Mouse (Mus musculus): ENCODE data around the gene Hs6st3.
"Not testable (repeated sequence)": the region's sequence is repeated elsewhere in the genome, so short reads cannot be mapped to it uniquely, and the experiment has no call there.

Hs6st3 gene

DNA sequence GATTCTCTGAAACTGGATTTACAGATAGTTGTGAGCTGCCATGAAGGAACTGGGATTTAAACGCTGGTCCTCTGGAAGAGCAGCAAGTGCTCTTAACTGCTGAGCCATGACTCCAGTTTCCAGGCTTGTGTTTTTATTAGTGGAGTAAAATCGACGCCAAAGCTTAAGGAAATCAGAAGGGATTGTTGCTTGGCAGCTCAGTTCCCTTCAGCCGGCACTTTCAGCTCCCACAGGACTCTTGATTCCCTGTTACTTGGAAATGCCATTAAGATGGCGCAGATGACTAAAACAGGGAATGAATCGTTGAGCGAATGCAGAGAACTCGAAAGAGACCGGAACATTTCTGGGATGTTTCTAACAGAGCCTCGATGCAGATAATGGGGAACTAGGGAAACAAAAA, 112.2 kb downstream of the Hs6st3 start:
- no peak for DNase-seq (ENCODE audit: low spot score)

DNA sequence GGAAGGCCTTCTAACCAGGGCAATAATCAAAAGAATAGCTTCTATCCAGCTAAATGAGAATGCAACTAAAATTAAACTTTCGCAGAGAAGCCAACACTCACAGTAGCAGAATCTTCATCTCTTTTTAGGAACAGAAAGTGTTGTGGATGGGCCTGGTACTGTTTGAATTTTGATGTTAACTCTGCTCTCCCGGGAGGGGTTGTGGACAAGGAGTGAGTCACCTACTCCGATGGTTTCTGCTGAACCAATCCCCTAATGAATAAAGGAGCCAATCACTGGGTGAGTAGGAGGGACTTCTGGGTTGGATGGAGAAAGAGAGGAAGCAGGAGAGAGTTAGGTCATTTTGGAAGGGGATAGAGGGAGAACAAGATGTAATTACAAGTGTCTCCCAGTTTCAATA, 117.3 kb downstream of the Hs6st3 start:
- DNase-seq (ENCODE audit: low spot score): no peak

DNA sequence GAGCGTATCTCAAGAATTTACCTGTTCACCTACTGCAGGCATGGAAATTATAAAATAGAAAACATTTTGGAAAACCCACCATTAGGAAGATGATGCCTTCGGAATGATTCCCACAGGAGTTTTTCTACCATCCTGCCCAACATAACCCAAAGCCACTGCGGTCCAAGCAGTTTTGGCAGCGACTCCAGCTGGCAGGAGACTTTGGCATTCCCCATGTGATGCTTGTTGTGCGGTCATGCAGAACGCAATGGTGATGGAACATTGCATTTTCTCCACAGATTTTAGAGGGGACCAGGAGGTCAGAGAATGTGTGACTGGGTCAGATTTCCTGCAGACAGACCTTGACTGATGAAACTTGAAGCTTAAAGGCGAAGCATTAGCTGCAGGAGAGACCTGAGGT, 118.9 kb downstream of the Hs6st3 start:
- no peak for DNase-seq (ENCODE audit: low spot score)

DNA sequence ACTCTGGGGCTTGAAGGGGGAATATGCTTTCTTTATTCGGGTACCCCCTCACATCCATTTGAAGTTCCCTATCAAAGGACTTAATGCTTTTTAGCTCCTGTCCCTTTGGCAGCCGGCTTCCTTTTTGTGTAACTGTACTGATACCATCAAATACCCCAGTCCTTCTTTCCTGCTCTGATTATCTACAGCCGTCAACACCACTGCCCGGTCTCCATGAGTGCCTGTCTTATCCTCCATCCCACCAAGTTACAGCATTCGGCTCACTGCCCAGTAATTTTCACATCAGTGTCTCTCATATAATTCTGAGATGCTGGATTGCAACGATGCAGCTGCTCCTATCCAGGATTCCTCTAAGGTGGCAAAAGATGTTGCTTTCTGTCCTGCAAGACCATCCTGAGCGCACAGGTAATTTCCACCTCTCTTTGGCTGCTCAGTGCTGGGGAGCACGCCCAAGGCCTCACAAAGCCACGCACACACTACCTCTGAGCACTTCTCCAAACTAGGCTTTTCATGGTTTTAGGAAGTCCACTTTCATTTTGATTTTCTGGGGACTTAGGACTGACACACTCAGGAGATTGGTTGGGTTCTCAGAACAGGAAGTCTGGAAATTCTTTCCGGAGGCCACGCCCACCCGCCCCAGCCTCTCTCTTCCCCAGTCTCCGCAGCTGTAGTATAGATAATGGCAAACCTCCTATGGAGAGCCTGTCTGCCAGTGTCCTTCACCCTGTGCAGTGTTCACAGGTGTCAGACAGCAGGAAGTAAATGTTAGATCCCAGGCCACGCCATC, 122.2 kb downstream of the Hs6st3 start:
- peak; percentile 36 for DNase-seq (ENCODE audit: low spot score)

DNA sequence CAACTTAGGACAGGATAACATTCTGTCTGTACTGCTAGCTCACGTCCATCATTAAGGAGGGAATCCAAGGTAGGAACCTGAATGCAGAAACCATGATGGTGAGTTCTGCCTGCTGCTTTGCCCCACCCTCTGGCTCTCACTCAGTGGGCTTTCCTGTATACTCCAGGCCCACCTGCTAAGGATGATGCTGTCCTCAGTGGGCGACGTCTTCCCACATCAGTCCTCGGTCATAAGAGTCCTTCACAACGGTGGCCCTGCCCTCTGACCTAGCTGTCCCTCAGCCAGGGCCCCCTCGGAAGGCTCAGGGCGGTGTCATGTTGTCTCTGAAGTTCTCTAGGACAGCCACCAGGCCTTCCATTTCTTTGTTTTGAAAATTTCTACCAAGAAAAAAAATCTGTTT, 128.2 kb downstream of the Hs6st3 start:
- DNase-seq (ENCODE audit: low spot score): no peak

DNA sequence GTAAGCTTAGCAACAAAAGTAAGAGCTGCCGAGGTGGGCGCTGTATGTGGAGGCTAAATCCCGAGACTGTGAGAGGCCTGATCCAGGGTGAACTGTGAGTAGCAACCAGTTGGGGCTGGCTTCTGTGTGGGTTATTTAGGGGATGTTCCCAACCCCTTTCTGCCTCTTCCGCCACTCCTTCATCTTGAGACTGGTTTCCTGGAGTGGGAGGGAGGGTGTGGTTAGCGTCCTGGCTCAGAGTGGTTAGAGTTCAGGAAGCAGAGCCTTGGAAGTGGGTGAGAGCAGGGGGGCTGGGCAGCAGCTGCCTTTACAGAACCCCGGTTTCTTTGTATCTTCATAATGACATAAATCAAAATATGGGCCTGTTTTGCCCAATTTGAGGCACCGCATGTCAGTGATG, 134.9 kb downstream of the Hs6st3 start:
- DNase-seq (ENCODE audit: low spot score): no peak

DNA sequence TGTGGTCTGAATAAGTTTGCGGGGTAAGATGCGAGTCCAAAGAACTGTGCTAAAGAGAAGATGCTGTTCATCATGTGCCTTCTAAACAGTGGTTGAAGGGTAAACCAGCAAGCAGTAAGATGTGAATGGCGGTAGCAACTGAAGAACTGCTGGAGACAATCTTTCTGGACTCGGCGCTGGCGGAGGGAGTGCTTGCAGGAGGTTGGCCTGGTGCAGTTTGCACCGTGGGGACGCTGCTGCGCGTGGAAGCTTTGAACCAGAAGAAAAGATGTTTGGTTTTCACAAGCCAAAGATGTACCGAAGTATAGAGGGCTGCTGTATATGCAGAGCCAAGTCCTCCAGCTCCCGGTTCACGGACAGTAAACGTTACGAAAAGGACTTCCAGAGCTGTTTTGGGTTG, 140.0 kb downstream of the Hs6st3 start:
- DNase-seq (ENCODE audit: low spot score): not testable (repeated sequence)

DNA sequence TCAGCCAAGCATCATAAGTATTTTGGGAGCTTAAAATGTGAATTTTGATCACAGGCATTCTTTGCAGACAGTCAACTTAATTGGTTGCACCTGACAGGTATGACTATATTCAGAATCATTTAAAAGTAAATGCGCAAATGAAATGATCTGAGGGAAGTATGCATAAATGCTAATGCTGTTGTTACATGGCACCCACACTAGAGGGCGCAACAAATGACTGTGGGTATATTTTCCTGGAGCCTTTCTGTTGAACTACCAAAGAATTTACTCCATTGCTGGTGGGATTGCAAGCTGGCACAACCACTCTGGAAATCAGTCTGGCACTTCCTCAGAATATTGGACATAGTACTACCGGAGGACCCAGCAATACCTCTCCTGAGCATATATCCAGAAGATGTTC, 145.8 kb downstream of the Hs6st3 start:
- no peak for DNase-seq (ENCODE audit: low spot score)

DNA sequence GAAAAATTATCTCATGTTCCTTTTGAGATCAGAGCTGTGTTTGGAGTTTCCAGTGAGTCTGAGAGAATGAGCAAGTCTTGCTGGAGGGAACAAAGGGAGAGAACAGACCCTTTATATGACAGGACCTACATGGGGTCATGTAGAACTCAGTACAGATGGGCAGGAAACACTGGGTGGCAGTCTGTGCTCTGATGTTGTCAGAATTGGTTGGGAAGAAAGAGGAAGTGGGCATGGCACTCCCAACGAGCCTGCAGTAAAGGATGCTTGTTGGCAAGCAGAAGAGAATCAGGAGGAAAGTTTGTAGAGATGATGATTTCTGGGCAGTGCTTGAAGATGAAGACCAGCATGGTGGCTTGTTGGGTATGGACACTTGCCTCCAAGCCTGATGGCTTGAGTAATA, 151.5 kb downstream of the Hs6st3 start:
- no peak for DNase-seq (ENCODE audit: low spot score)

DNA sequence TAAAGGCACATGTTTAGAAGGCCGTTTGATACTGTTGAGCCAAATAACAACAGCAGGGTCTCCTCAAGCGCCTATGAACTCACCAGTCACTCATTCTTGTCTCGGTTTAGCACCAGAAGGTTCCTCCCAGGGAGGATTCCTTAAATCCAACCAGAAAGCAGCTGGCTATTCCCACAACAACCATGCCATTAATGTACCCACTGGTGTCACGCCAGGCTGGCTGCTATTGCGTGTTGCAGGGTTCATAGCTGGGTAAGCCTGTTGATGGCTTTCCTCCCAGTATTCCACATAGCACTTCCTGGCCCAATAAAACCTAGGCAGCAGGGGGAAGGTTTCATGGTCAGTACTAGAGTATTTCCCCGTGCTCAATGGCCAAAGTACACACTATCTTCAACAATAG, 155.9 kb downstream of the Hs6st3 start:
- DNase-seq (ENCODE audit: low spot score): no peak

DNA sequence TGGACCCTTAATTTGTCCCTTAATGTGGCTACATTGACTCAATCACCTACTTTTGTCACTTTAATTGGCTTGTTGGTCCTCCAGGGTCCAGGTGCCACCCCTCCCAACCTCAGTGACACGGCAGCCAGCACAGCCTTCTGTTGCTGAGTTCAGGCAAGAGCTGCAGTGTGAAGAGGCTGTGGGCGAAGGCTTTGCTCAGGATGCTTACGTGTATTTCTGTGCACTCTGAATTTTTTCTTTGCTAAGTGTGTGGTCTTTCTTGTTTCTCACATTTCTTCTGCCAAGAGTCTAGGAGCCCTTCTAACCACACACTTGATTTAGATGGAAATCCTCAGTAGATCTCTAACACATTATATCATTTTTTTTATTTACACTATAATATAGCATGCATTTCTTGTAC, 168.3 kb downstream of the Hs6st3 start:
- no peak for DNase-seq (ENCODE audit: low spot score)

DNA sequence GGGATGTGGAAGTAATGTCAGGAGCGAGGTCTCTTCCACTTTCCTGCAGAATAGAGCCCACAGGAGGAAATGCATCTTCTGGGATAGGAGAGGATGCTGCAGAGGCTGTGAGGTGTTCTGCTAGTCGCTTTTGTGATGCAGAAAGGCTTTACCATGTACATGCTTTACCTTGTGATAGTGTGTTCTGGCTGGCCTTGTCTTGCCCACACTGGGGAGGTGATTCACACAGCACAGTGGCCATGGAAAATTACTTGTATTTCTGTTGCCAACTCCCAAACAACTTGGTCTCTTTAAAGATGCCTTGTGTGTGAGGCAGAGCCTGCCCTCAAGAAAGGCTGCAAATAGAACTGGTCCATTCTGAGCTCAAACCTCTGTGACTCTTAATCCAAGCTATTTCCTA, 180.2 kb downstream of the Hs6st3 start:
- DNase-seq (ENCODE audit: low spot score): no peak

DNA sequence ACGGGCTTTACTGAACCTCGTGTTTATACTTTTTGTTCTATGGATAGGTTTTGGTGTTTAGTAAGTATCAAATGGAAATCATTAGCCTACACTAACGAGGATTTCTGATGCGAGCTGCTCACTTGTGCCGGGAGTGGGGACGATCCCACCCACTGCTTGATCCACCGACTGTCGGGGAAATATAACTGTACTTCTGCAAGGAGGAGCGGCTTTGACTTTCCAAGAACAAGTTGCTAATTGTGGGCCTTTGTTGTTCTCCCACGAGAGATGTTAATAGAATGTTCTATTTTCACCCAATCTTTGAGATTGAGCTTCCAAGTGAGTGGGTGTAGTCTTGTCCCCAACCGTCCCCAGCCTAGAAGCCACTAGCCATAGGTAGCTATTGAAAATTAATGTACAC, 209.1 kb downstream of the Hs6st3 start:
- no peak for DNase-seq (ENCODE audit: low spot score)

DNA sequence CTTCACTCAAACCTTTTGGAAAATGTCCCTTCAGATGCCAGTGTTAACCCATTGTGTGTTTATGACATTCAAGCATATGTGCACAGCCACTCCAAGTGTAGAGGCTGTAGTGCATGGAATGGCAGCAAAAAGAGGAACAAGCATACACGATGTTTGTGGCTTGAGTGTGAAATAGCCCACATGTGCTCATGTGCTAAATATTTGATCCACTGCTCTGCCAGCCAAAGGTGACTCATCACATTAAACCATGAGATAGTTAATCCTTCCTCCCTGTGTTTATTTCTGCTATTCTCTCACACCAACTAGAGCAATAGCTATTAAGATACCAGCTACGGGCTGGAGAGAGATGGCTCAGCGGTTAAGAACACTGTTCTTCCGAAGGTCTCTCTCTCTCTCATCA, 223.3 kb downstream of the Hs6st3 start:
- DNase-seq (ENCODE audit: low spot score): no peak

DNA sequence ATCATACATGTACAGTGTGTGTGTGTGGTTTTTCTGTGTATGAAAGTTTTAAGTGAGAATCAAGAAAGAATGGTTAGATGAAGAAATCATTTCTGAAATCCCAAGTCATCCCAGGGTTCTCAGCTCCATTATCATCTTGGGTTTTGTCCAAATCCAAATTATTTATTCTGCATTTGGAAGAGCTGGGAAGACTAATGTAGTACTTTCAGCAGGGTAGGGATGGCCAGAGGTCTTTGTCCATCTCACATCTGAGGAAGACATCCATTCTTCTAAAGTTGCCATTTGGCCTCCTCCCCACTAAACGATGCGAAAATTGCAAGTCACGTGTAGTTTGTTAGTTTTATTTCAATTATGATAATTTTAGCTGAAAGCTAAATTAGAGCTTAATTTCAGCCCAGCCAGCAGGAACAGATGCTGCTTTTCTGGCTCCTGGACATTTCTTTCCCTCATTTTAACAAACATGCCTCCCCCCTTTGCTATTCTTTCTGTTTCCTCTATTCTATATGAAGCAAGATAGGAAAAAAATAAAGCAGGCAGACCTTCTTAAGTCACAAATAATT, 229.8 kb downstream of the Hs6st3 start:
- no peak for DNase-seq (ENCODE audit: low spot score)

DNA sequence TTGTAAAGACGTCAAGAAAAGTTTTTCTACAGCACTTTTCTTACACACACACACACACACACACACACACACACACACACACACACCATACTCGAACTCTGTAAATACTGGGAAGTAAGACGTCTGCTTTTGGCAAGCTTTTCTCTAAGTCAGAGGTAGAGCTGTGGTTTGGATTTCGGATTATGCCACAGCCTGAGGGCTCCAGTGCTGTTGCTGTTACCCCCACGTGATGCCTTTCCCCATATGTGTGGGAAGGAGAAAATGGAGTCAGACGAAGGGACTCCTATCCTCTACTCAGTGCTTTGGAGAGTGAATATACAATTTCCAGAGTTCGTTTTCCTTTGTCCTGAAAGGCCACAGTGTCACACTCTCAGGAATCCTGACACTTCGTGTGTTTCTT, 231.1 kb downstream of the Hs6st3 start:
- no peak for DNase-seq (ENCODE audit: low spot score)

DNA sequence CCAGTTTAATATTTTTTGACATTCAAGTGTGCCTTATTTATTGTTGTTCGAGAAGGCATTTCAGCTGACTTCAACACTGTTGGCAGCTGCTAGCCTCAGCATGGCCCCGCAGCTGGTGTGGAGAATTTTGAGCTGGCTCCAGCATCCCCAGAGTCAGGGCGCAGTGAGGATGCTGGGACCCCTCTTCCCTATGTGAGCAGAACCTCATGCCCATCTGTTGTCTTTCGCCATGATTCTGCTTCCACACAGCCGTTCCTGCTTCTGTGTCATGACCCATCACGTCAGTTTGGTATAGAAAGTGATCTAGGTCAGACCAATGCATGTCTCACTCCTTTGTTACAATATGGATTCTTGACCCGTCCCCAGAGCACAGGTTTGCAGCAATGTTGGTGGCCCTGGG, 231.9 kb downstream of the Hs6st3 start:
- no peak for DNase-seq (ENCODE audit: low spot score)

DNA sequence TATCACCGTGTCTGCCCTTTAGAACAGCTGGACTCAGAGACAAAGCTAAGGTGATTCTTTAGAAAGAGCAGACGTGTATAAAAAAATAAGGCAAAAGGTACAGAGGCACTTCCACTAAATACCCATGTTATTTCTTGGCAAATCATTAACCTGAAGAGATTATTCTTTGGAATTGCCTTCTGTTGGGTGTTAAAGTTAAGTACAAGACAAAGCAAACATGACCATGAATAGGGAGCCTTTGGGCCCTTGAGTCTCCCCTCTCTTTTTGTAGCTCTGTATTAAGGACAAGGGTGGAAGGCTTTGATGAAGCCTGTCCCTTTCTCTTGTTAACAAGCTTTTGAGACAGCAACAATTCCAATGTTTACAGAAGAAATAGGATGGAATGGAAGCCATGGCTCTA, 241.2 kb downstream of the Hs6st3 start:
- no peak for DNase-seq (ENCODE audit: low spot score)

DNA sequence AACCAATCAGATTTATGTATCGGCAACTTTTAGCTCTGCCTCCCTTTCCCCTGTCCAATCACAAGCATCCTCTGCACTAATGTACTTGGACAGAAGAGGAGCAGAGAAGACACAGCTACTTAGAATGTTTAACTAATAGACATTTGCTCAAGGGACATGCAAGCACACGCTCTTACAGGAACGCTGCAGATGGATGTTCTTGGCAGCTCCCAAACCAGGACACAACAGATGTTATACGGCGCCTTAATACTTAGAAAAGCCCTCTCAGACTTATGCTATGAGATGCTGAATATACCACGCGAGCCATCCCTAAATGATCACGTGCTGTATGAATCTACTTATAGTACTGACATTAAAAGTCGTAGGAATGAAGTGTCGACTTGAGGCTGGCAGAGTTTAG, 263.5 kb downstream of the Hs6st3 start:
- DNase-seq (ENCODE audit: low spot score): no peak

DNA sequence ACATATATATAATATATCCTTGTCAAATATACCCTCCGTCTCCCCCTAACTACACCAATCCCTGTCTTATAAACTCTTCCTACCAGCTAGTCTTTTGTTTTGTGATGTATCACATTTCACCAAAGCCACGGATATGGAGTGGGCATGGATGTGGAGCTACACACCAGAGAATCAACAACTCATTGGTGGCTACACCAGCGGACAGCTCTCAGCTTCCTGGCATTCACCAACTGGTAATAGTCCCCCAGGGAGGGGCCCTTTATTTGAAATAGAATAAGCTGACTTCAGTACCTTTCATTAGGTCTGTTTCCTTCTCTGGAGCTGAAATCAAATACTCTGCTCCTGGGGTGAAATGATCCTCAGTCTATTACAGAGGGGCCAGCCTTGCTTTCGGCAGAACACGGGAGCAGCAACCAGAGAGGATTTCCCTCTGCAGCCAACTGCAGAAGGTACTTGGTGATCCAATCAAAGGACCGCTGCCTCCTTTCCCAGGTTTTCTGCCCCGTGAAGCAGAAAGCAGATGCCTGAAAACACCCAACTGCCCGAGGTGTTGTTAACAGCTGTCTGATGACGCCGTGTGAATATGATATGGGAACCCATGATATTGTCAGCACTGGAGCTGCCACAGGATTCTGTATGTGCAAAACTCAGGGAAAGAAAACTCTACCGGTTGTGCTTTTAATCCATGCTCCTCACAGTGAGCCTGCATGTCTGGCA, 271.4 kb downstream of the Hs6st3 start:
- no peak for DNase-seq (ENCODE audit: low spot score)

DNA sequence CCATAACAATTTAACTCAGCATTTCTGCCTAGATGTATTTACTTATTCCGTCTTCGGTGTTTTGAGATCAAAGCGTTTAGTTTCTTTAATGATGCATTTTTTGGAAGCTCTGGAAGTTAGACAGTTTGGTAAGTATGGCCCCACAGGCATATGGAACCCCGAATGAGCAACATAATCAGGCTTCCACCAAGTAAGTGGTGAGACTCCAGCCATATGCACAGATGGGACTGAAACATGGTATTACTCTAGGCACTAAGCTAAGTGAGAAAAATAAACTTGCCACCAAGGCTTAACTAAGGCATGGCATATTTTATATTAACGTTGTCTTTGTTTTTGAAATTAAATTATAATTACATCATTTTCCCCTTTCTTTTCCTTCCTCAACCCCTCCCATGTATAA, 284.8 kb downstream of the Hs6st3 start:
- no peak for DNase-seq (ENCODE audit: low spot score)

DNA sequence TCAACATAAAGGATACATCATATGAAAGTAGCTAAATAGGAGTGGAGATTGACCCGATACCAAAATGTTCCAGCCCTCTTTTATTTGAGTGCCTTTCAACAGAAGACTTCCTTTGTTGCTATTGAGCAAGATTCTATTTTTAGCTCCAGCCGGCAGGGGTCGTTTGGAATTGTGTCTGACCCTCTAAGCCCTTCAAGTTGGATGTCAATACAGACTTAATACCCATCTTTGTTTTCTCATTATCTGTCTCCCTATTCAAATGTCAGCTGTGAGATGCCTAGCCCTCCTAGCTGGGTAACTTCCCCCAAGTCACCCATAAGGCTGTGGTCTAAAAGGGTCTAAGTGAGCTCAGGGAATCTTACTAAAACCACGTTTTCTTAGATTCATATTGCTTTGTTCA, 312.3 kb downstream of the Hs6st3 start:
- no peak for DNase-seq (ENCODE audit: low spot score)

DNA sequence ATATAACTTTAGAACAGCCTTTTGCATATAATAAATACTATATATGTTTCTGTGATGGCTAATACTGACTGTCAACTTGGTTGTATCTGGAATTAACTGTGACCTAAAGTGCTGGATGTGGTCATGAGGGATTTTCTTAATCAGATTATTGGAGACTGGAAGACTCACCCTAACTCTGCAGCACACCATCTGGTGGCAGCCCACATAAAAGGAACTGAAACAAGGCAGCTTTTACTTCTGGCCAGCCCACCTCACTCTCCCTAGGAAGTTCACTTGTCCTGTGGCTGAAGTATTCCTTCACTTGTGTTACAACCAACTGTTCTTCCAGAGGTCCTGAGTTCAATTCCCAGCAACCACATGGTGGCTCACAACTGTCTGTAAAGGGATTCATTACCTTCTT, 313.5 kb downstream of the Hs6st3 start:
- no peak for DNase-seq (ENCODE audit: low spot score)

DNA sequence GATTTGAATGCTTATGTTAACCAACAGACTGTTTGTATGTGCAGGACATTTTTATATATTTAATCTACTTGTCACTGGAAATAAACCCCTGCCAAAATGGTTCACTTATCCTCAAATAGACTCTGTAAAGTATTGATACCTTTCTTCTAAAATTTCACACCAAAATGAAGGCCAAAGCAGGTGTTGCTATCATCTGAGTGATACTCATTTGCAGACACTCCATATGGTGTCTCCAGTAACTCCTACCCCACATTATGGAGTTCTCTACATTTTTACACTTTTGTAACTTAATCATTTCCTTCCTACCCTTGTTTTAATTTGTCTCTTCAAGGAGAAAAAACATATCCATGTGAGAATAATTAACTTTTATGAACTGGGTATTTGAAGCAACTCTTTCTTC, 314.2 kb downstream of the Hs6st3 start:
- DNase-seq (ENCODE audit: low spot score): no peak

All from MN1 (cell line).